Mouse (Mus musculus) G1E (cell line): ENCODE measurements around the gene Dnm3.

Source experiments
- CTCF ChIP-seq: IDR thresholded peaks from 2 replicates; pipeline ENCODE4 v1.5.1; 2012; ENCODE audit warnings: low read depth, low read length, inconsistent platforms, mixed read lengths
- GATA1 ChIP-seq: IDR thresholded peaks from 2 replicates; pipeline ENCODE4 v1.6.1; 2012; ENCODE audit warnings: borderline replicate concordance, low read length, inconsistent platforms, mixed read lengths

DNA sequence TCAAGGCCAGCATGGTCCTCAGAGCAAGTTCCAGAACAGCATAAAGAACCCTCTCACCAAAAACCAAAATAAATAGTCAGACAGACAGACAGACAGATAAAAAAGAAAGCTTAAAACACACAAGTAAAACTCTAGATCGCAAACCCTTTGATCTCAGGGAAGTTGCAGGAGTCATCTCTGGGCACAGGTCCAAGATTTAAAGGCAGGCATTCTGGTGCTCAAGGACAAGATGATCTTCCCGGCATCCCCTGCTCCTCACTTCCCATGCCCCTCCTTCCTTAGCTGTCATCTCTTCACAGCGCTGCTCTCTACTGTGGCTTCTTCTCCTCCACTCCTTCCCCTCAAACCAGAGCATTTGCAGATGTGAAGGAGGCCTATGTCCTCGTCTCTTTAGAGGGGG is 108.1 kb downstream of the Dnm3 start:
- TF ChIP-seq CTCF (no peak), GATA1 (no peak)
